Mouse (Mus musculus): ENCODE results near the gene Rbpj.

DNA sequence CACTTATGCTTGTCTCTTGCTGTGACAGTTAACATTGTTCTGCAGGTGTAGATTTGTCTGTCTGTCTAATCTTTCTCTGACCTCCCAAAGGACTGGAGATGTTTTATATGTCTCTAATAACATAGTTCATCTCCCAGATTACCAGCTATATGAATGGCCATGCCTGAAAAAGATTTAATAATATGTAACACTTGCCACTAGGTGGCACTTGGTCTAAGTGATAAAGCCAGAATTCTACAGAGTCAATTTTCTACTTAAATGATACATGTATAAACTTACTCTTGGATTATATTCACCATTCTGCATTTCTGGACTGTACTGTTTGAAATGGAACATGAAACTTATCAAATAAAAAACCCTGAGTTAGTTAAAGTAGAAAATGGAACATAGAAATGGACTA, 132.6 kb downstream of the Rbpj start:
- TF ChIP-seq POLR2A (IDR thresholded peaks at IDR 0.05; ENCODE audit: low read depth, low read length), result no peak
- TF ChIP-seq CTCF (IDR thresholded peaks at IDR 0.05; ENCODE audit: extremely low read depth, insufficient read length, insufficient replicate concordance, low read depth, low read length), result no peak

Data from small intestine, adult 2 months (tissue).